Mouse (Mus musculus) midbrain, embryonic 14.5 days (tissue): ENCODE data around the gene Gnai2. TPM values are rescaled to one million over a fixed set of nuclear protein-coding genes. Genes with fewer than 3 reads are reported as not detected.

Experiments
- ATAC-seq: fragments of 200-750 bp; cut with Nextera tagmentation; 2 replicates; pipeline ENCODE4 v1.8.0; 2017; ENCODE audit warnings: moderate number of reproducible peaks, moderate library complexity; ENCODE audit not compliant: low FRiP score, low TSS enrichment
- DNase-seq: peaks from one replicate; pipeline ENCODE4 v3.0.0-alpha.2; 2015
- H3K27ac ChIP-seq: fragments of 300-500 bp; sonication (generic); replicated peaks from 2 replicates; pipeline ENCODE4 v1.5.1; 2014; ENCODE audit warnings: mild to moderate bottlenecking, low read depth, low read length, moderate library complexity
- H3K27me3 ChIP-seq: fragments of 300-500 bp; sonication (generic); 2 replicates; pipeline ENCODE4 v1.6.1; 2014; ENCODE audit warnings: low read length, control low read depth, mixed read lengths; ENCODE audit not compliant: control insufficient read depth, insufficient read depth
- H3K36me3 ChIP-seq: fragments of 300-500 bp; sonication (generic); 2 replicates; pipeline ENCODE4 v1.6.1; 2014; ENCODE audit warnings: low read length, control low read depth; ENCODE audit not compliant: control insufficient read depth, insufficient read depth
- H3K4me1 ChIP-seq: fragments of 300-500 bp; sonication (generic); 2 replicates; pipeline ENCODE4 v1.6.1; 2014; ENCODE audit warnings: mild to moderate bottlenecking, antibody characterized with exemption, low read length, control low read depth; ENCODE audit not compliant: control insufficient read depth, insufficient read depth
- H3K4me2 ChIP-seq: fragments of 300-500 bp; sonication (generic); 2 replicates; pipeline ENCODE4 v1.6.1; 2014; ENCODE audit warnings: mild to moderate bottlenecking, low read length, moderate library complexity
- H3K4me3 ChIP-seq: fragments of 300-500 bp; sonication (generic); replicated peaks from 2 replicates; pipeline ENCODE4 v1.5.1; 2014; ENCODE audit warnings: low read depth, low read length
- H3K9ac ChIP-seq: fragments of 300-500 bp; sonication (generic); replicated peaks from 2 replicates; pipeline ENCODE4 v1.6.1; 2014; ENCODE audit warnings: mild to moderate bottlenecking, low read length, moderate library complexity
- H3K9me3 ChIP-seq: fragments of 300-500 bp; sonication (generic); 2 replicates; pipeline ENCODE4 v1.6.1; 2016; ENCODE audit warnings: low read length, control low read depth, mixed read lengths; ENCODE audit not compliant: control insufficient read depth
- WGBS: fragments of 180-500 bp; shearing (Covaris S2); extraction: QIAGEN DNeasy Blood & Tissue Kit; methylation state at CpG from one replicate; pipeline ENCODE4 v1.1.7; 2014; 5-methylcytosine and 5-hydroxymethylcytosine counted together
- polyA plus RNA-seq: library from polyadenylated mRNA; unstranded; fragments of >200 nt; fragmentation: Nextera tagmentation; extraction: Ambion mirVana; gene quantifications from 2 replicates; pipeline ENCODE4 v1.2.1, GENCODE M21; 2014

Gnai2 gene
- polyA plus RNA-seq, 1 experiment from 2014 or later, result 326 TPM

GRCm38 (mm10) chr9:107596619-107597569, 38.3 kb downstream of the Gnai2 start:
- peaks cover 20% of the 10 kb centered on the region for H3K36me3 ChIP-seq
- no peaks in the 10 kb centered on the region for H3K4me1 ChIP-seq
- no peaks in the 10 kb centered on the region for H3K27me3 ChIP-seq
- no peak overlapping the region for H3K4me2 ChIP-seq
- H3K27ac ChIP-seq, result no peak overlapping the region
- H3K9ac ChIP-seq, result no peak overlapping the region
- no peaks in the 10 kb centered on the region for H3K9me3 ChIP-seq
- ATAC-seq (no peak), DNase-seq (no peak)
- H3K4me3 ChIP-seq, result no peak overlapping the region
- 90% methylated on average over 11 of the region's 11 CpGs for WGBS

- Histone ChIP-seq H3K4me2 (no peak overlapping the region), H3K27me3 (no peaks in the 10 kb centered on the region), H3K9ac (no peak overlapping the region), H3K36me3 (peaks cover 42% of the 10 kb centered on the region), H3K4me3 (no peak overlapping the region), H3K27ac (no peak overlapping the region), H3K4me1 (no peaks in the 10 kb centered on the region), H3K9me3 (no peaks in the 10 kb centered on the region)
- ATAC-seq (no peak), DNase-seq (no peak)
- WGBS, result 79% methylated on average over 8 of the region's 8 CpGs
These were observed 40.7 kb downstream of the Gnai2 start for GRCm38 (mm10) chr9:107594281-107595062.

- ATAC-seq, result no peak
- DNase-seq, result no peak
These were observed 41.8 kb downstream of the Gnai2 start for GRCm38 (mm10) chr9:107593101-107593976.

GRCm38 (mm10) chr9:107590773-107591060, 44.5 kb downstream of the Gnai2 start:
- WGBS, result 95% methylated on average over 6 of the region's 6 CpGs
- ATAC-seq (no peak), DNase-seq (no peak)
- no peak overlapping the region for H3K27ac ChIP-seq
- no peaks in the 10 kb centered on the region for H3K9me3 ChIP-seq
- no peaks in the 10 kb centered on the region for H3K27me3 ChIP-seq
- H3K4me1 ChIP-seq, result peaks cover 9% of the 10 kb centered on the region
- no peak overlapping the region for H3K4me3 ChIP-seq
- H3K4me2 ChIP-seq, result no peak overlapping the region
- H3K9ac ChIP-seq, result no peak overlapping the region
- peaks cover 42% of the 10 kb centered on the region for H3K36me3 ChIP-seq

More at GRCm38 (mm10) chr9:107593101-107593976, 41.8 kb downstream of the Gnai2 start:
- Histone ChIP-seq H3K36me3 (peaks cover 42% of the 10 kb centered on the region), H3K4me2 (no peak overlapping the region), H3K4me1 (peaks cover 4% of the 10 kb centered on the region), H3K9me3 (no peaks in the 10 kb centered on the region), H3K9ac (no peak overlapping the region), H3K27me3 (no peaks in the 10 kb centered on the region), H3K27ac (no peak overlapping the region), H3K4me3 (no peak overlapping the region)
- WGBS, result 83% methylated on average over 11 of the region's 11 CpGs

- Histone ChIP-seq H3K9me3 (no peaks in the 10 kb centered on the region), H3K4me2 (no peak overlapping the region), H3K27ac (no peak overlapping the region), H3K9ac (no peak overlapping the region), H3K4me3 (no peak overlapping the region), H3K36me3 (peaks cover 42% of the 10 kb centered on the region), H3K4me1 (peaks cover 9% of the 10 kb centered on the region), H3K27me3 (no peaks in the 10 kb centered on the region)
- no peak for ATAC-seq
- 91% methylated on average over 25 of the region's 25 CpGs for WGBS
- DNase-seq, result no peak
These were observed 45.0 kb downstream of the Gnai2 start for GRCm38 (mm10) chr9:107590058-107590772.

- Histone ChIP-seq H3K9ac (peak overlapping the region; percentile 54), H3K4me2 (peak overlapping the region; percentile 89), H3K4me3 (peak overlapping the region; percentile 65), H3K9me3 (no peaks in the 10 kb centered on the region), H3K4me1 (peaks cover 9% of the 10 kb centered on the region), H3K36me3 (peaks cover 41% of the 10 kb centered on the region), H3K27ac (no peak overlapping the region), H3K27me3 (no peaks in the 10 kb centered on the region)
- peak; percentile 56 for DNase-seq
- ATAC-seq, result peak; percentile 19; the same call in 1 of the 2 replicates
- whole genome bisulfite sequencing, result 6% methylated on average over 33 of the region's 33 CpGs
These were observed 47.1 kb downstream of the Gnai2 start for GRCm38 (mm10) chr9:107587833-107588639.

GRCm38 (mm10) chr9:107586974-107587832, 48.0 kb downstream of the Gnai2 start, which contains the start of gene Ifrd2:
TSS of gene Ifrd2 (plus strand) at chr9:107587642.
- H3K27ac ChIP-seq, result no peak within 1 kb of the TSS

More at GRCm38 (mm10) chr9:107586974-107587832, 48.0 kb downstream of the Gnai2 start, which contains the start of gene Ifrd2:
- 14% methylated on average over 46 of the region's 46 CpGs for whole genome bisulfite sequencing
- Histone ChIP-seq H3K9ac (peak within 1 kb of the TSS; percentile 54), H3K27me3 (no peaks in the 10 kb centered on the region), H3K4me3 (peak within 1 kb of the TSS; percentile 65), H3K4me1 (peaks cover 9% of the 10 kb centered on the region), H3K4me2 (peak within 1 kb of the TSS; percentile 89), H3K9me3 (no peaks in the 10 kb centered on the region), H3K36me3 (peaks cover 36% of the 10 kb centered on the region)
- DNase-seq (peak; percentile 99), ATAC-seq (peak; percentile 97)
